Mouse (Mus musculus) brain, embryonic 14.5 days (tissue): ENCODE measurements at regions not wholly inside any gene's neighbourhood (a gene's known extent, or its start where the extent isn't known, plus 50 kb on each side); places are given as distances from the start of the nearest gene placed in this dataset.

Experiments
- DNase-seq: peaks from one replicate; pipeline ENCODE4 v3.0.0-alpha.2; 2011; ENCODE audit warnings: low read depth
- CTCF ChIP-seq: fragments of 200-500 bp; IDR thresholded peaks from 2 replicates; pipeline ENCODE4 v1.5.1; 2012; ENCODE audit warnings: inconsistent platforms, mild to moderate bottlenecking, moderate library complexity, borderline replicate concordance; ENCODE audit not compliant: insufficient read depth, insufficient read length; ENCODE audit errors: extremely low read depth
- POLR2A ChIP-seq: fragments of 200-500 bp; IDR thresholded peaks from 2 replicates; pipeline ENCODE4 v1.6.1; 2012; ENCODE audit warnings: mild to moderate bottlenecking, inconsistent platforms, borderline replicate concordance; ENCODE audit not compliant: poor library complexity, insufficient read depth, insufficient read length, severe bottlenecking; ENCODE audit errors: extremely low read depth

- peak; percentile 84 for DNase-seq
- TF ChIP-seq CTCF (no peak), POLR2A (no peak)
Observed at GRCm38 (mm10) chr12:97326582-97326981, 932.7 kb downstream of the Galc start.

GRCm38 (mm10) chr12:97312282-97313040 lies 946.8 kb downstream of the Galc start:
- TF ChIP-seq POLR2A (no peak), CTCF (no peak)
- DNase-seq = no peak

GRCm38 (mm10) chr12:97278792-97279191 lies 980.5 kb downstream of the Galc start:
- TF ChIP-seq POLR2A (no peak), CTCF (no peak)
- DNase-seq = no peak

GRCm38 (mm10) chr12:97278331-97278730 lies 980.9 kb downstream of the Galc start:
- DNase-seq = peak; percentile 55

More at GRCm38 (mm10) chr12:97278331-97278730, 980.9 kb downstream of the Galc start:
- no peak for TF ChIP-seq POLR2A
- TF ChIP-seq CTCF = peak; percentile 45; the same call in 1 of the 2 replicates
